Mouse (Mus musculus): ENCODE measurements around the gene Macf1.

DNA sequence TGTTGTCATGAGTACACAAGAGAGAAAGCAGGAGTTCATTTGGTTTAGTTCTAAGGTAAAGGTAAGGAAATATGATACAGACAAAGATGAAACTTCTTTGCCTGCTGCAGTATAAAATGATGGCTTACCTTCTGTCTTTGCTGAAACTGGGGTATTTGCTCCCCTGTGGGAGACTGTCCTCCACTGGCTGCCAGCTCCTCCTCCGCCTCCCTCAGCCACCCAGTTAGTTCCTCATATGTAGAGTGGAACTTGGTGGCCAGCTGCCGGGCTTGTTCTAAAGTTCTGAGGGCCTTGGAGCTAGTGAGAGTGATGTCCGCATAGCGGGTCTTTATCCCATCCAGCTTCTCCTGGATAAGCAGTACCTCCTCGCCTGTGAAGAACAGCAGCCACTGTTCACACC is 289.3 kb downstream of the Macf1 start:
- TF ChIP-seq CTCF (IDR thresholded peaks at IDR 0.05; ENCODE audit: control insufficient read depth, insufficient read depth, insufficient read length) (no peak), MYOG (IDR thresholded peaks at IDR 0.05; ENCODE audit: control insufficient read depth, extremely low read depth, insufficient read length) (no peak), USF1 (IDR thresholded peaks at IDR 0.05; ENCODE audit: low read depth) (no peak), MYOD1 (IDR thresholded peaks at IDR 0.05; ENCODE audit: control insufficient read depth, insufficient read length, low read depth) (no peak), MAX (IDR thresholded peaks at IDR 0.05) (no peak)
